Mouse (Mus musculus): Measurements from ENCODE around the gene Cped1. TPM values are rescaled to one million over a fixed set of nuclear protein-coding genes. Genes with fewer than 3 reads are reported as not detected.

Cped1 gene
- total RNA-seq, 2 experiments from 2014 or later: 2.2 TPM

DNA sequence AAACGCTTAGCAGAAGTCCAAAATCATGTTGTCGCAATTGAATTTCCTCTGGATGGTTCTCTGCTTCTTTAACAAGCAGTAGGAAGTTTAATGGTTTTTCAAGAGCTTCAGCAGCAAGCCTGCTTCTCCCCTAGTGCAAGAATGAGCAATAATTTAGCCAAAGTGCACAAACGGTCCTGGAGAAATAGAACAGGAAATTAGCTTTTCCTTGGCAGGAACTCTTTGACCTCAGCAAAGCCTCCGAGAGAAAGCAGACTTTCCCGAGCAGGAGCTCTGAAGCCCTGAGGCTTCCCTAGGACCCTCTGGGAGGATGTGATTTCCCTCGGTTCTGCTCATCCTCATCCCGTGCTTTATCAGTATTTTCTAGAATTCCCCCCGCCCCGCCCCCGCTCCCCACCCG lies 13.3 kb downstream of the Cped1 start:
- DNase-seq (ENCODE audit: low spot score in 2 of 2): no peak

DNA sequence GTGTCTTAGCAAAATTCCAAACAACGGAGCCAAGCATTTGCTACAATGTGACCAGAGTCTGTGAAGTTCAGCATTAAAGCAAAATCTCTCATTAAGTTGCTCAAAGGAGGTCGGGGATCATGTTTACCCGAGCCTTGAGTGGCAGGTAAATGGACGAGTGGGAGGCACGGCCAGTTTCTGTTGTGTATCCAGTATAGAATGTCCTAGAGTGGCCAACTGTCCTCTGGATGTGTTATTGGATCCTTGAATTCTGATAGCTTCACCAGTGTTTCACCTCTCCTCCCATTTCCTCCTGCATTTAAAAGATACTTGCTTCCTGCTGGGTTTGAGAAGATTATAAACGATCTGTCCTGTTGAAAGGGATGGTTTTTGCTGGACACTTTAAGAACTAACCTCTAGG lies 14.4 kb downstream of the Cped1 start:
- DNase-seq (ENCODE audit: low spot score in 2 of 2): no peak

DNA sequence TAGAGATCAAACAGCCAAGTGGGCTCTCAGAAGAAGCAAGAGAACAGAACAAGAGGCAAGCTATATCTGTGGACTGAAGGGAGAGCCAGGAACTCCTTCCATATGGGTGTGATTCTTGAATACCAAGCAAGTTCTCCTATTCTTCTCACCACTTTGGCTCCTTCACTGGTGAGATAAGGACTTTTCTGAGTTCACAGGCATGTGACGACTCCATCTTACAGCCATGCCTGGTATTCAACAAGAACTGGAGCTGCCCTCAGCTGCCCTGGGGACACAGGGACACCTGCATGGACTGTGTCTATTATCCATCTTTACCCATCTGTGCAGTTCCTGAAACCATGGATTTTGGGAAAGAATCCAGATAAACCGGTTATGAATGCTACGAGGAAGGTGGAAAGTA lies 15.2 kb downstream of the Cped1 start:
- DNase-seq (ENCODE audit: low spot score in 2 of 2): no peak

DNA sequence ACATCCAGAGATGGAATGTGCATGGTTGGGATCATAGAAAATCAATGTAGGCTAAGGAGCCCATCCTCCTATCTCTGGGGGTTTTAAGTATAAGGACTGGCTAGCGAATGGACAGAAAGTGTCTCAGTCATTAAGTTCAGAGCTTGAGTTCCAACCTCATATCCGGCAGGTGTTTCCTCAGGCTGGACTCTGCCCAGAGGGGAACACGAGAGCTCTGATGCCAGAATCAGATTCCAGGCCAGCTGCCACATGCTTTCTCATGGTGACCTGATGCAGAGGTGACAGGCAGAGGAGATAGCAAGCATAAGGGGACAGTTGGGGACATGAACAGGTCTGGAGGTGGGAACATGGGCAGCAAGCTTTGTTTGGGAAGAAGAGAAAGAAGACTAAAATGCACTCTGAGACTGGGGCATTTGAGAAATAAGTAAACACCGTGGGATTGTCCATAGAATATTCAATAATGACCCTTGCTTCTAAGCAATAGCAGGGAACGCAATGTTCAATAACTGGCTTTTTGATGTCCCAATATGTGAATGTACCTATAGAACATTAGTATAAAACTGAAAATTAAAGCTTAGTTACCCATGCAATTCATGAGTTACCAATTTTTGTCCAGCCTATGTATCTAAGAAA lies 15.7 kb downstream of the Cped1 start:
- no peak for DNase-seq (ENCODE audit: low spot score in 2 of 2)

DNA sequence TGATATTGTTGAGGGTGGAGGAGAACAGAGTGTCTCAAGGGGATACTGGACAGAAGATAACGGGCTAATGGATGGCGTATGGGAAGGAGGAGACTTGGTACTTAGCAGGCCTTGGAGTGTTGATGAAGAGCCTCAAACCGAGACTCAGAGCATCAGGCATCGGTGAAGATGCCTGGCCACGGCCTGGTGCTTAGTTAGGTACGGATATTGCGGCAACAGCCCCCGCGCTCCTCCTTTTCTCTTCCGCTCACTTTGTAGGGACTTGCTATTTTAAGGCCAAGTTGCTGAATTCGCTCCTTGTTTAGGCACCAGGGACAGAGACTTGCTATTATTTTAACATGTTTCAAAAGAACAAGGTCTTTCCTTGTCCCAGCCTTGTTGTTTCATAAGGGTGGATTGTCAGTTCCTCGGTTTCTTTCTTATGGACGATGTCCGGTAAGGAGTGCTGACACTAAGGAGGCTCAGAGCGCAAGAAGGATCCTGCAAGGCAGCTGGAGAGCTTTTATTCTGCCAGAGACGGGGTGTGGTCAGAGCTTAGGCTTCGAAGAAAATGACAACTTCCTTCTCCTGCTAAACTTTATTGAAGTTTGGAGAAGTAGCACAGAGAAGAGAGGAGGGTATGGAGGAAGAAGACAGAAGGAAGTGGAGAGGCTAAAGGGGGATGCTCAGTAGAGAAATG lies 16.9 kb downstream of the Cped1 start:
- DNase-seq (ENCODE audit: low spot score in 2 of 2): no peak

DNA sequence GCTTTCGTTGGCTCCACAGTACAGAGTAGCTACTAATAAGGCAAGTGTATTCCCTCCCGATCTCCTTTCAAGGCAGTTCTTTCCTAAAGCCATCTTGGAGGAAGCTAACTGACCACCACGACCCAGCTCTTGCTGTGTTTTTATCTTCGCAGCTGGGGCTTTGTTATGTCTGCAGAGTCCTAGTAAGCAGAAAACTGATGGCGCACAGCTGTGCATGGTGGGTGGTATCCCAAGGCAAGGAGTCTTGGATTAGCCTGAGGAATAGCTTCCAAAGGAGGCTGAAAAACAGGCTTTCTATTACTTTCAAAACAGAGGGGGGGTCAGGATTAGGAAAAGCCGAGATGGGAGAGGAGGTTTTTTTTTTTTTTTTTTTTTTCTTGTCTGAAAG lies 17.5 kb downstream of the Cped1 start:
- no peak for DNase-seq (ENCODE audit: low spot score in 2 of 2)

DNA sequence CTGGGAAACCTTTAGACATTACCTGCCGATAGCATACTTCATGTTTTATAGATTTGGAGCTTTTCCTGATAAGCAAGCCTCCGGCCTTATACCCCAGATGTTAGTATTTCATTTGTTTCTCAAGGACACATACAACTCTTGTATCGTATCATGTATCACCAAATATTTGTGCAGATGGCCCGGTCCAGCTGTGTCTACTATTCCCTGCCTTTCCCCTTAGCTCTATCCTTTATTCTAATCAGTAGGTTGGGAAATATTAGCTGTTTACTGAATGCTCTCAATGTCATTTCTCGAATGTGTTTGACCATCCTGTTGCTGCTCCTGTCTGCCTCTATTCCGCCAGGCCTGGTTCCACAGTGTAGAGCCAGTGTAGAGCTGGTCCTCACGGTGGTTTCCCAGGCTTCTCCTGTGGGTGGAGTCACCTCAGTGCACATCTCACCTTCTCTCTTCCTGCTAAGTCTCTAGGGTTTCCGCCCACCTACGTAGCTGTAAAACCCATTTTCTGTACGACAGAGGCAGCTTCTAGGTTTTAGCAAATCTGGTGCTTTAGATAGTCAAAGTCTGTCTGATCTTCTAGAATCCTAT lies 18.3 kb downstream of the Cped1 start:
- no peak for DNase-seq (ENCODE audit: low spot score in 2 of 2)

DNA sequence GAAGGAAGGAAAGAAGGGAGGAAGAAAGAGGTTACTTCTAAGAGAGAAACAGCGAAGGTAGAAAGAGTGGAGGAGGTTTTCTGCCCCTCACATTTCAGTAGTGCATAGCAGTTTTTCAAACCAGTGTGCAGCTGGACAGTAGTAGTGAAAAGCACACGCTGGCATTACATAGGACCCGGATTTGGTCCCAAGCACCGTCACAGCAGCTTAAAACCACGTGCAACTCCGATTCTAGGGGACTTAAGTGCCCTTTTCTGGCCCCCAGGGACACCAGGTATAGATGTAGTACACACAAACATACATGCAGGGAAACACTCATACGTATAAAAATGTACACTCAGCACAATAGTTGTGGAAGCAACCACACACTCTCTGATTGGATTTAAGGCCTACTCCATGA lies 22.6 kb downstream of the Cped1 start:
- DNase-seq (ENCODE audit: low spot score in 2 of 2): no peak

DNA sequence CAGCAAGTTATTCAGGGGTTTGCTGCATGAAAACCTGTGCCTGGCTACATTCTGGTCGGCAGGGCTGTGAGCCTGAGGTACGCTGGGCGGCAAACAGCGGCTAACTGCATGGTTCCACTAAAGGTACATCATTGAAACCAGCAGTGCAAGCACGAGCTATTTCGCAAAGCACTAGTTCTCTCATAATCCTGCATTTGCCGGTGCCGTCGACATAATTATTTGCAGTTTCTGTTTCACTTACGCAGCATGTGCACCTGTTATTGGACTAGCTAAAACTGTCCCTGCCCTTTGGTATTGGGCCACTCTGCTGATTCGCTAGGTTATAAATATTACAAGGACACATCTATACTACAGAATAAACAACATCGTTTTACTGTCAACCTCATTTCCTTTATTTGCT lies 24.5 kb downstream of the Cped1 start:
- no peak for DNase-seq (ENCODE audit: low spot score in 2 of 2)

DNA sequence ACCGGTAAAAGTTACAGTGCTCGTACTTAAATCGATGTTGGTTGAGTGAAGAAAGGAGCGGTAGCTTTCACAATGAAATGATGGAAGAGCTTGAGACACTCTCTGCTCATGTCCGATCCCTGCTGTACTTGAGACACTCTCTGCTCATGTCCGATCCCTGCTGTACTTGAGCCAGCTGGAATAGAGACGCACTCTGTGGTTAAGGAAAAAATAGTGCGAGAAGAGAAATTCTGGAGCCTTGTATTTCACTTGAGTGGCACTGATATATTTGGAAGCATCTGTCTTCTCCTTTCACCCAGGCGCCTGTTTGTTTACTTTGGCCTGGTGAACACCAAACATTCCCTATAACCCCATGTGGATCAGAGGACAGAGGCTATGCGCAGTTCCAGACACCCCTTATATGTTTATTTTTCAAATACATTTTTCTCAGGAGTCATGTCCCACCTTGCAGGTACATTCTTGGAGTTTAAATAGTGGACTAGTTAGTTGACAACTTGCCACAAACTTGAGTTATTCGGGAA lies 25.1 kb downstream of the Cped1 start:
- no peak for DNase-seq (ENCODE audit: low spot score in 2 of 2)

DNA sequence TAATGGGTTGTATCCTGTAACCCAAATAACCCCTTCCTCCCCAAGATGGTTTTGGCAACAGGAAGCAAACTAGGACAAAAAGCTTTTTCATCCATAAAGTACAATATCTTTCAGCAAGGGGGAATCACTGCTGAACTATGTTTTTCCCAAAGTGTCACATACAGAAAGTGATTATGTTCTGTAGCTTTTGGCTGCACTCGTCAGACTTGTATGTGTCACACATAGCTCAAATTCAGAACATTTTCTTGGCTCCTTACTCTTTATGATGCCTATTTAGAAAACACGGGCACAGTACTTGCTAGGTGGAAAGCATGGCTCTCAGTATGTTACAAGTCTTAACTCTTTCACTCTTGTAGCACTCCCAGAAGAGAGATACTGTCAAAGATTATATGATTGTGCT lies 25.8 kb downstream of the Cped1 start:
- DNase-seq (ENCODE audit: low spot score in 2 of 2): no peak

DNA sequence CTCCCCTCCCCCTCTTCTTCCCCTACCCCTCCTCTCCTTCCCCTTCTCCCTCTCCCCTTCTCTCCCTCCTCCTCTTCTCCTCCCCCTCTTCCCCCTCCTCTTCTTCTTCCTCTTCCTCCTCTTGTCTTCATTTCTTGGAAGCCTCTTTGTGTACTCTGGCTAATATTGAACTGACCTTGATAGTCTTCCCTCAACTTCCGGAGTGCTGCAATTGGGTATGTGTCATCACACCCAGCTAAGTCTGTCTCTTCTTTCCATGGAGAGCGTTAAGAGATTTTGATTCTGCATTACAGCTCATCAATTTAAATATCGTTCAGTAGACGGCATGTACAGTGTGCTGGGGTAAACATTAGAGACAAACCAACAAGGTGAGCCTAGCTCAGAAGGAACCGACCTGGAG lies 26.4 kb downstream of the Cped1 start:
- DNase-seq (ENCODE audit: low spot score in 2 of 2): no peak

DNA sequence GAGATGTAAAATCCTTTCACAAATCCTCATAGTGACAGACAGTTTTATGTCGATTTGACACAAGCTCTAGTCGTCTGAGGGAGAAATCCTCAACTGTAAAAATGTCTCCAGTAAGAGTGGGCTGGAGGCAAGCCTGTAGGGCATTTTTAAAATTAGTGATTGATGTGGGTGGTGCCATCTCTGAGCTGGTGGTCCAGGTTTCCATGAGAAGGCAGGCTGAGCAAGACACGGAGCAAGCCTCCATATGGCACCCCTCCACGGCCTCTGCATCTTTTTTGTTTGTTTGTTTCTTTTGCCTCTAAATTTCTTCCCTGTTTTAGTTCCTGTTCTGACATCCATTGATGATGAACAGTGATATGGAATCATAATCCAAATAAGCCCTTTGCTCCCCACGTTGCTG lies 26.8 kb downstream of the Cped1 start:
- DNase-seq (ENCODE audit: low spot score in 2 of 2): no peak

DNA sequence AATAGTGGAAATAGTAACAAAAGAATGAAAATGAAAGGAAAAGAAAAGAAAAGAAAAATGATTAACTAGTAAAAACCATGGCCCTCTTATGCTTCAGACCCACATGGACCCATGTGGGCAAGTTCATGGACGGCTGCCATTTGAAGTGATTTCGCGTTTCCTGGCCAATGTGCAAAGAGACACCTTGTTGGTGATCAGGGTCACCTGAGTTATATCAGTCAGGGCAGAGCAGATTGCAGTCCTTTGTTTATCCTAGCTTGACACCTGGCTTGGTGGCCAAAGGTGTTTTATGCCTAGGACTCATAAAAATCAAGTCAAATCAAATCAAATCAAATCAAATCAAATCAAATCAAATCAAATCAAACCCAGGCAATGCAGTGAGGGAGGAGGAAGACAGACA lies 27.7 kb downstream of the Cped1 start:
- DNase-seq (ENCODE audit: low spot score in 2 of 2): no peak

DNA sequence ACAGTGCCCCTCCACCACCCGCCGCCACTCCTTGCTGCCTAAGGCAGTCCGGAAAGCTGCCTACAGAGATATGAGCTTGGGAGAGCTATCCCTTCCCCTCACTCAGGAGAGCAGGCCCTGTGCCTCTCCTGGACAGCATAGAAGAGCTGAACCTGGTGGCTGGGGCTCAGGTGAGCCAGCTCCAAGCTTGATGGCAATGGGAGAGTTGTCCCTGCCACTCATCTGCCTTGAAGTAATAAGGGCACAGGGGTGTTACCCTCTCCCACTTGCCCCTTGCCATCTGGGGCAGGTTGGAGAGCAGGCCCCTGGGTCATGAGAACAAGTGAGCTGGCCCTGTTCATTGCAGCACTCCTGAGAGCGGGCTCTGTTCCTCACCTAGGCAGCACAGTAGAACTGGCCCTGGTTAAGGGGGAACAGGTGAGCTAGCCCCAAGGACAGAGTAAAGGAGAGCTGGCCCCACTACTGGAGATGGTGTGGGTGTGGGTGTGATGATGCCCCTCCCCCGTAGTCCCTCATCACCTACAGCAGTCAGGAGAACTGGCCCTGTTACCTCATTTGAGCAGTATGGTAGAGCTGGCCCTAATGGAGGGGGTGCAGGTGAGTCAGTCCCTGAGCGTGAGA lies 28.7 kb downstream of the Cped1 start:
- DNase-seq (ENCODE audit: low spot score in 2 of 2): no peak

DNA sequence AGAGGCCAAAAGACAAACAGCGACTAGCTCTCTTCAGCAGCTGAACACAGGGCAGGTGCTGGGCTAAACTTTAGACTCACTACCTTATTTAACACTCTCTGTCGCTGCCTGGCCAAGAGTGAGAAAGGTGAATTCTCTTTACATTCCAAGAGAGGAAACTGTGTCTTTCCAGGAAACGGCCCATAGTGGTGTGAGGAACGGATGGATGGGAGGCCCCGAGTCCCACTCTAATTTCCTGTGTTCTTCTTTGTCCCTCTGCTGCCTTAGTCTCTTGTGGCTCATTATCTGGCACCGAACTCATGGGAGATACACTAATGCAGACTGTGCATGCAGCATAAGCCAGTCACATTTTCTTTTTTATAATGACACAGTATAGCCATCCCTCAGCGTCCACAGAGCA lies 31.9 kb downstream of the Cped1 start:
- no peak for DNase-seq (ENCODE audit: low spot score in 2 of 2)

DNA sequence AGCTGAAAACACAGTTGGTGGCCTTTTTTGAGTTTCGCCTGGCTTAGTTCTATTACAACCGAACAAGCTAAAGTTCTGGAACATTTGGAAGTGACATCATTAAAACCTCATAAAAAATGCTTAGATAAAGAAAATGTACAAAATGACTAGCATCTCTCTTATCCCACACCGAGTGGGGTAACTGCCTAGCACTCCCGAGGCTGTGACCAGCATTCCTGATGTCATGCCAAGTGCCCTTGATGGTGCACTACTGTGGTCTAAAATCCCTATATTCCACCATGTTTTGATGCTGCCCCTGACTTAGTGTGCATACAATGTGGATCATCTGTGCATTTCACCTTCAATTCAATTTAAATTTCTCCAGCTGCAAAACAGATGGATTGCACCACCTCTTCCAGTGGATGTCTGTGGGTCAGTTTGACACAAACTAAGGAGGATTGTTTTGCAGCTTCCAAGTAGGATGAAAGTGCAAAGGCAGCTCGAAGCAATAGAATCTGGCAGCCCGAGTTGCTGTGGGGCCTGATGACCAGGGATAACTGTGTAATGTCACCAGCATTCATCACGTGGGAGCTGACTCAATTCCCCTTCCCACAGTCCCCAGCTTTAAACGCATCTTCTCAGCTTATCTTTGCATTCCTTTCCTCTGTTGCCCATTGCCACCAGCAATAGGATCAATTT lies 33.2 kb downstream of the Cped1 start:
- no peak for DNase-seq (ENCODE audit: low spot score in 2 of 2)

DNA sequence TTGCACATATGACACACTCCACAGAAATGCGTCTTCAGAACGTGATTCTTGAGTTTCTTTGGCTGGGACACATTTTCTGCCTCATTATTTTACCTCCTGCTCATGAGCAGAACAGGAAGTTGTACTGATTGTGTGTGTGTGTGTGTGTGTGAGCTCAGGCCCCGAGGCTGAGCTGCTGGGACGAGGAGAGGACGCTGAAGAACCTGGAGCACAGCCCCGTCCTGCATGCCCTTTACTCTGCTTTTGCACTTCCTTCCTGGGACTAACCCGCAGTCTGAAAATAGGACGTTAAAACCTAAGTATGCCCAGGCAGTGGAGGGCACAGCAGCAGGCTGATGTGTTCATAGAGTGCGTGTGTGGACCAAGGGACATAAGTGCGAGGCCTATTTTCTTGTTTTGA lies 33.9 kb downstream of the Cped1 start:
- no peak for DNase-seq (ENCODE audit: low spot score in 2 of 2)

DNA sequence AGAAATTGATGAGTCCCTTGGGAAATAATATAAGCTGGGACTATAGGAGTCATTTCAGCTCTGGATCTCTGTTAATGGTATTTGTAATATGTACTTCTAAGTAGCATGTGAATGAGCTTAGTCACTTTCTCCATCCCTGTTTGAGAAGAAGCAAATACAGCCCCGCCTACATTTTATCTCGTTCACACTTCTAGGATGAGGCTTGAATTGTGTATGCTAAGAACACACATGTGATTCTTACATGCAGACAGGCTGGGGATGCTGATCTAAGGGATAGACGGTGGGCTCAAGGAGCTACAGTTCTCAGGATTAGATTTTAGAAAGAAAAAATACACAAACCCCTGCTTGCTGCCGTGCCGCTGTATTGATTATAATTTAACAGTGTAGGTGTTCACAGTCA lies 35.0 kb downstream of the Cped1 start:
- no peak for DNase-seq (ENCODE audit: low spot score in 2 of 2)

DNA sequence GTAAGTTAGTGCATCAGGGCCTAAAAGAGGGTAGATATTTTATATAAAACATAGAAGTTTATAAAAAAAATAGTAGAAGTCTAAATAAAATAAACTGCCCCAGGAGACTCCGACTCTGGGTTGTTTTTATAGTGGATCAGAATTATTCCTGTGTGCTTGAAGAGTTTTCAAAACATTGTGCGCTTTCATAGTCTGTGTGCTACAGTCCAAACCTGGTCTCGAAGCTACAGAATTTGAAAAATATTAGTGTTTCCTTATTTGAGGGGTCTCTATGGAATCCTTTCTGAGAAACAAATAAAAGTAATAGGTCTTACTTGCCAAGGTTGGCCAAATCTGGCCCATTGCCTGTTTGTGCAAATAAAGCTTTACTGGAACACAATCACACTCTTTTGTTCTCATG lies 35.6 kb downstream of the Cped1 start:
- DNase-seq (ENCODE audit: low spot score in 2 of 2): no peak

DNA sequence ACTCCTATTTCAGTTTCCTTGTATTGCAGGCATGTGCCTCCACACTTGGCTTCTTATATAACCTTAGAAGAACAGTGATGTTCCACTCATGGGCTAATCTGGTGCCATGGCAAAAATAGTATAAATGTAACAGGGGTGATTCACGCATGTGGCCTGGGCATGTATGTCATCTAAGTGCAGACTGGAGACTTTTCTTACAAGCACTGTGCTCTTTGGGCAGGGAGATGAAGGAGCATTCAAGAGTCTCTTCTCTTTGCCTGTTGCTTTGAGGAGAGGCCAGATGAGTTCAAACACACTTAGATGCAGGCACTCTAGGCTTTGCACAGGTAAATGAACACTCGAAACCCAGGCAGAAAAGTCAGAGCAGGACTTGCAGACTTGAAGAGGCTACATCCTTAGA lies 38.5 kb downstream of the Cped1 start:
- DNase-seq (ENCODE audit: low spot score in 2 of 2): no peak

Data from layer of hippocampus, adult 18-20 months (tissue).